Mouse (Mus musculus): Measurements from ENCODE around the gene Aqp6.
A peak's percentile ranks its signal among the peaks of the same experiment; 100 is the strongest.

Gene Aqp6

GRCm38 (mm10) chr15:99644776-99645175 lies 43.6 kb downstream of the Aqp6 start:
- DNase-seq (ENCODE audit: extremely low spot score, low spot score): no peak

- no peak for DNase-seq (ENCODE audit: extremely low spot score, low spot score)
These were observed 47.1 kb downstream of the Aqp6 start for GRCm38 (mm10) chr15:99648326-99648725.

- DNase-seq (ENCODE audit: extremely low spot score, low spot score): no peak
These were observed 48.0 kb downstream of the Aqp6 start for GRCm38 (mm10) chr15:99649067-99649761.

- no peak for DNase-seq (ENCODE audit: extremely low spot score, low spot score)
These were observed 49.1 kb downstream of the Aqp6 start for GRCm38 (mm10) chr15:99650304-99650703.

GRCm38 (mm10) chr15:99651163-99651872 lies 50.1 kb downstream of the Aqp6 start, which contains the start of gene Racgap1:
Racgap1 (minus strand) TSS chr15:99651656.
- DNase-seq (ENCODE audit: extremely low spot score, low spot score): peak; percentile 94

GRCm38 (mm10) chr15:99651984-99652872 lies 51.0 kb downstream of the Aqp6 start:
- no peak for DNase-seq (ENCODE audit: extremely low spot score, low spot score)

GRCm38 (mm10) chr15:99653291-99653690 lies 52.1 kb downstream of the Aqp6 start:
- peak; percentile 40 for DNase-seq (ENCODE audit: extremely low spot score, low spot score)

GRCm38 (mm10) chr15:99653876-99654275 lies 52.7 kb downstream of the Aqp6 start:
- peak; percentile 36 for DNase-seq (ENCODE audit: extremely low spot score, low spot score)
